Mouse (Mus musculus): Measurements from ENCODE around the gene Adam23. TPM values are rescaled to one million over a fixed set of nuclear protein-coding genes. Genes with fewer than 3 reads are reported as not detected.

The Adam23 gene
- polyA plus RNA-seq (2014; fragmentation: Illumina TruSeq; extraction: RNeasy Lipid Tissue Mini Kit (QIAGEN cat#74804); ENCODE audit: low read depth, low replicate concordance): 22.5 TPM

GRCm38 (mm10) chr1:63445656-63446046, at the start of gene Adam23:
TSS of gene Adam23 (plus strand) at chr1:63445891.

GRCm38 (mm10) chr1:63615668-63616067, 170.0 kb downstream of the Adam23 start, which contains the start of gene Gm39653:
TSS of gene Gm39653 (plus strand) at chr1:63615968.

Other genes starting within 250 kb of the Adam23 start
- gene Gpr1, start 231.3 kb upstream of the Adam23 start, polyA plus RNA-seq (2014; fragmentation: Illumina TruSeq; extraction: RNeasy Lipid Tissue Mini Kit (QIAGEN cat#74804); ENCODE audit: low read depth, low replicate concordance): 0.29 TPM
- 12.8 TPM for gene Zdbf2, start 172.6 kb upstream of the Adam23 start, polyA plus RNA-seq (2014; fragmentation: Illumina TruSeq; extraction: RNeasy Lipid Tissue Mini Kit (QIAGEN cat#74804); ENCODE audit: low read depth, low replicate concordance)
- gene Gm39653, start 170.1 kb downstream of the Adam23 start, polyA plus RNA-seq (2014; fragmentation: Illumina TruSeq; extraction: RNeasy Lipid Tissue Mini Kit (QIAGEN cat#74804); ENCODE audit: low read depth, low replicate concordance): not detected
- gene Dytn, start 241.0 kb downstream of the Adam23 start, polyA plus RNA-seq (2014; fragmentation: Illumina TruSeq; extraction: RNeasy Lipid Tissue Mini Kit (QIAGEN cat#74804); ENCODE audit: low read depth, low replicate concordance): not detected